Mouse (Mus musculus): ENCODE measurements around the gene Tbc1d17. TPM values are rescaled to one million over a fixed set of nuclear protein-coding genes. Genes with fewer than 3 reads are reported as not detected.
A peak's percentile ranks its signal among the peaks of the same experiment; 100 is the strongest.

Gene Tbc1d17
- polyA plus RNA-seq, 1 experiment from 2014 or later = 28.3 TPM

DNA sequence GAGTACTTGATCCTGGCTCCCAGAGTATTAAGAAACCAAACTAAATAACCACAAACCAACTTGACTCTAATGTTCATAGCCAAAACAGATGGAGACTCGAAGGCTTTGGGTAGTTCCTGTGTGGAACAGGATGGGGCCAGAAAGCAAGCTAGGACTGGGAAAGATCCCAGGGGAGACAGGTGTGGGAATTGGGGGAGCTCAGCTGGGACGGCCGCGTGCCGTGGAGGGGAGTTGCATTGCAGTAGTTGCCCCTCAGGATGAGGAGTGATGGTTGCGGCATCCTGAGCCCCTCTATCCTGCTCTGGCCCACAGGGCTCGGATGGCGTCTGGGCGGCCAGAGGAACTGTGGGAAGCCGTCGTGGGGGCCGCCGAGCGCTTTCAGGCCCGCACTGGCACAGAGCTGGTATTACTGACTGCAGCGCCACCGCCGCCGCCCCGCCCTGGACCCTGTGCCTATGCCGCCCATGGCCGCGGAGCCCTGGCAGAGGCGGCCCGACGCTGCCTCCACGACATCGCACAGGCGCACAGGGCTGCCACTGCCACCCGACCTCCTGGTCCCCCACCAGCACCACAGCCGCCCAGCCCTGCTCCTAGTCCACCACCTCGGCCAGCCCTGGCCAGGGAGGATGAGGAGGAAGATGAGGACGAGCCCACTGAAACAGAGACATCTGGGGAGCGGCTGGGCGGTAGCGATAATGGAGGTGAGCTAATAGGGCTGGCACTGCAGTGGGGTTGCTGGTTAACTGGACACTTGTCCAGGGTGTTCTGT, 3.6 kb upstream of the Tbc1d17 start:
- Histone ChIP-seq H3K4me3 (ENCODE audit: inconsistent target) (no peak overlapping the region), H3K79me2 (ENCODE audit: inconsistent target) (peaks cover 55% of the 10 kb centered on the region), H3K27ac (no peak overlapping the region), H3K36me3 (ENCODE audit: inconsistent target) (no peaks in the 10 kb centered on the region)
- WGBS (ENCODE audit: missing documents) = 93% methylated on average over 23 of the region's 36 CpGs

- Histone ChIP-seq H3K27ac (no peak overlapping the region), H3K36me3 (ENCODE audit: inconsistent target) (peaks cover under 1% of the 10 kb centered on the region; the same call in 1 of the 2 replicates), H3K79me2 (ENCODE audit: inconsistent target) (peaks cover 60% of the 10 kb centered on the region), H3K4me3 (ENCODE audit: inconsistent target) (no peak overlapping the region)
- 88% methylated on average over 11 of the region's 12 CpGs for WGBS (ENCODE audit: missing documents)
These were observed 2.9 kb upstream of the Tbc1d17 start for GRCm38 (mm10) chr7:44851625-44852234.

GRCm38 (mm10) chr7:44850789-44851624, 2.1 kb upstream of the Tbc1d17 start:
- peak overlapping the region; percentile 81 for H3K4me3 ChIP-seq (ENCODE audit: inconsistent target)
- H3K36me3 ChIP-seq (ENCODE audit: inconsistent target) = peaks cover 8% of the 10 kb centered on the region; the same call in 1 of the 2 replicates
- H3K79me2 ChIP-seq (ENCODE audit: inconsistent target) = peaks cover 67% of the 10 kb centered on the region
- peak overlapping the region; percentile 99 for H3K27ac ChIP-seq
- 62% methylated on average over 8 of the region's 8 CpGs for WGBS (ENCODE audit: missing documents)

DNA sequence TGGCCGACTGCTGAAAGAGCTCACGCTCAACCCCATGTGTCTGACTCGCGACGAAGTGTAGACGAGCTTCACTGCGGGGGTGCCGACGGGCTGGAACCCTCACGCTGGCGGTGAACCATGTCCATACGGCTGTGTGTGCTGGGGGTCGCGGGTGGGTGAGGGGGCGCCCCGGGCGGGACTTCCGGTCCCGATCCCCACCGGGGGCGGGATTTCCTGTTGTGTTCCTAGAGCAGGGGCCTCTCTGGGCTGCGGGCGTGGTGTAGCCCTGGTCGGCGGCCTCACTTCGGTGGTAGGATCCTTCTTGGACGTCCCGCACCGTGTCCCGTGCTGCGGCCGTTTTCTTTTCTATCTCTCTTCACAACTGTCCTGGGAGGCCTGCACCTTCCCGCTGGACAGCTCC, 1.3 kb upstream of the Tbc1d17 start:
- WGBS (ENCODE audit: missing documents) = under 1% methylated on average over 22 of the region's 33 CpGs
- H3K4me3 ChIP-seq (ENCODE audit: inconsistent target) = peak overlapping the region; percentile 81
- peaks cover 17% of the 10 kb centered on the region for H3K36me3 ChIP-seq (ENCODE audit: inconsistent target)
- peak overlapping the region; percentile 99 for H3K27ac ChIP-seq
- peaks cover 66% of the 10 kb centered on the region for H3K79me2 ChIP-seq (ENCODE audit: inconsistent target)

- H3K36me3 ChIP-seq (ENCODE audit: inconsistent target) = peaks cover 23% of the 10 kb centered on the region
- WGBS (ENCODE audit: missing documents) = under 1% methylated on average over 41 of the region's 41 CpGs
- peak overlapping the region; percentile 81 for H3K4me3 ChIP-seq (ENCODE audit: inconsistent target)
- peak overlapping the region; percentile 99 for H3K27ac ChIP-seq
- peaks cover 66% of the 10 kb centered on the region for H3K79me2 ChIP-seq (ENCODE audit: inconsistent target)
These were observed 685 bp upstream of the Tbc1d17 start for GRCm38 (mm10) chr7:44849416-44850111.

DNA sequence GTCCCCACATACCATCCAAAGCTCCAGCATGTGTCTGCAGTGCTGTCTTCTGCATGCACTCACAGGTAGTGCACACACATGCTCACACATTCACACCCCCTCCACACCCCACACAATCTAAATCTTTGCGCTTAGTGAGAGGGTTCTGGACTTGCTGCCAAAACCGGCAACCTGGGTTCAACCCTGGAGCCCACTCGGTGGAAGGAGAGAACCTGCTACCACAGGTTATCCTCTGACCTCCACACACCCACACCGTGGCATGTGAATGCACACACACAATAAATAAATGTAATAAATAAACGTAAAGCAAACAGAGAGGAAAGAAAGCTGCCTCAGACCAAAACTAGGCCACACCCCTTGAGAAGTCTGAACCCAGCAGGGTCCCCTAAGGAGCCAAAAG, 1.1 kb downstream of the Tbc1d17 start:
- WGBS (ENCODE audit: missing documents) = 72% methylated on average over 5 of the region's 5 CpGs
- peak overlapping the region; percentile 99; the same call in 1 of the 2 replicates for H3K27ac ChIP-seq
- peaks cover 52% of the 10 kb centered on the region for H3K79me2 ChIP-seq (ENCODE audit: inconsistent target)
- H3K4me3 ChIP-seq (ENCODE audit: inconsistent target) = peak overlapping the region; percentile 81
- peaks cover 40% of the 10 kb centered on the region for H3K36me3 ChIP-seq (ENCODE audit: inconsistent target)

- Histone ChIP-seq H3K36me3 (ENCODE audit: inconsistent target) (peaks cover 50% of the 10 kb centered on the region), H3K27ac (no peak overlapping the region), H3K79me2 (ENCODE audit: inconsistent target) (peaks cover 43% of the 10 kb centered on the region), H3K4me3 (ENCODE audit: inconsistent target) (no peak overlapping the region)
- WGBS (ENCODE audit: missing documents) = 93% methylated on average over 3 of the region's 7 CpGs
These were observed 2.1 kb downstream of the Tbc1d17 start for GRCm38 (mm10) chr7:44846804-44847203.

DNA sequence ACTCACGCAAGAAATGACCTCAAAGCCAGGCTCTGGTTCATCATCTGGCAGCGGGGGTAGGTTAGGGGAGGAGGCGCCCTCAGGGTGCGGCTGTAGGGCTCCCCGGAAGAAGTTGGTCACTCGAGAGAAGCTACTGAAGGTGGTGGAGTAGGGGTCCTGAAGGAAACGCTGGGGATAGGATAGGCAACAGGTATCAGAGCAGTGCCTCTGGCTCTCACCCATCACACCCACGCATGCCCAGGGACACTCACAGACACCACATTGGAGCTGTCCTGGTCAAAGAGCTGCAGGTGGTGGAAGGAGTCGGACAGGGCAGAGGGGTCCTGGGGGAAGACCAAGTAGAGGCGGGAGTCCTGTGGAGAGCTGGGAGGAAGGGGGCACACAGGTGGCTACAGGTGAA, 3.9 kb downstream of the Tbc1d17 start:
- peaks cover 56% of the 10 kb centered on the region for H3K36me3 ChIP-seq (ENCODE audit: inconsistent target)
- H3K27ac ChIP-seq = no peak overlapping the region
- WGBS (ENCODE audit: missing documents) = 95% methylated on average over 10 of the region's 10 CpGs
- H3K4me3 ChIP-seq (ENCODE audit: inconsistent target) = no peak overlapping the region
- peaks cover 27% of the 10 kb centered on the region for H3K79me2 ChIP-seq (ENCODE audit: inconsistent target)

DNA sequence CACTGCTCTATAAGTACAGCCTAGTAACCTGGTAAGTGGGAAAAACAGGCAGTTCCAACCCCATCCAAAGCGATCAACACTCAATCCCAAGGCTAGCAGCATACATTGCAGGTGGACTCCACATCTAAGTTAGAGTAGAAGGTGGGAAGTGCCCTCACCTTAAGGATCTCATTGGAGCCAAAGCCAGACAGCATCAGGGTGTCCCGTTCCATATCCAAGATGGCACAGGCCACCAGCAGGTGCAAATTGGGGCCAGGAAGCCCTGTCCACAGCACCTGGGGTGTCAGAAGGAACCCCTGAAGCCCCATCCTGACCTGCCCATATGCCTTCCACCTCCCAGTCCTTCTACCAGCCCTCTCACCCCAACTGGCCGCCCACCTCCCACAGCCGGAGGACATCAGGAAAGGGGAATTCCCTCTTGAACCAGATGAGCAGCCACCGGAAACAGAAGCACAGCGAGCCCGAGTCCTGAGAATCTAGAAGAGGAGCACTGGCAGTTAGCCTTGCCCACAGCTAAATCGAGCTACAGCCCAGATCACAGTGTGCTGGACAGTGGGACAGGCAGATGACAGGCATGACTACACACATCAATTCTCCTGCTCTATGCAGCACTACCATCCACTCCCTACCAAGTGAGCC, 6.9 kb downstream of the Tbc1d17 start:
- 98% methylated on average over 8 of the region's 8 CpGs for WGBS (ENCODE audit: missing documents)
- H3K4me3 ChIP-seq (ENCODE audit: inconsistent target) = no peak overlapping the region
- H3K36me3 ChIP-seq (ENCODE audit: inconsistent target) = peaks cover 56% of the 10 kb centered on the region

DNA sequence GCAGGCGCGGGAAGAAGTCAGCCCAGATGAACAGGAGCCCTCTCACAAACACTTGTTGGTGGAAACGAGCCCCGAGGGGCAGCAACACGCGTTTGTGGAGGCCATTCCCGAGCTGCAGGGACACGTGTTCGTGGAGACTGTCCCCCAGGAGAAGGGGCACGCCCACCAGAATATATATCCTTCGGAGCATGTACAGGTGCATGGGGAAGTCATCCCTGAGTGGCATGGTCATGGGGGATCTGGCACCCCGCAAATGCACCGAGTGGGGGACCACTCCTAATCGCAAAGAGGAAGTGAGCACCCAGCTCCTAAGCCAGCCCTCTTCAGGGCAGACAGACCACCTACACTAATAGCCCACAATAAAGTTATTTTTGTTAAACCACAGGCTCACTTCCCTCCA, 8.5 kb downstream of the Tbc1d17 start:
- WGBS (ENCODE audit: missing documents) = 23% methylated on average over 14 of the region's 14 CpGs
- no peaks in the 10 kb centered on the region for H3K79me2 ChIP-seq (ENCODE audit: inconsistent target)
- H3K27ac ChIP-seq = no peak overlapping the region
- no peak overlapping the region for H3K4me3 ChIP-seq (ENCODE audit: inconsistent target)
- peaks cover 42% of the 10 kb centered on the region for H3K36me3 ChIP-seq (ENCODE audit: inconsistent target)

More for the DNA sequence above, 6.9 kb downstream of the Tbc1d17 start:
- Histone ChIP-seq H3K27ac (no peak overlapping the region), H3K79me2 (ENCODE audit: inconsistent target) (peaks cover 13% of the 10 kb centered on the region; the same call in 1 of the 2 replicates)

DNA sequence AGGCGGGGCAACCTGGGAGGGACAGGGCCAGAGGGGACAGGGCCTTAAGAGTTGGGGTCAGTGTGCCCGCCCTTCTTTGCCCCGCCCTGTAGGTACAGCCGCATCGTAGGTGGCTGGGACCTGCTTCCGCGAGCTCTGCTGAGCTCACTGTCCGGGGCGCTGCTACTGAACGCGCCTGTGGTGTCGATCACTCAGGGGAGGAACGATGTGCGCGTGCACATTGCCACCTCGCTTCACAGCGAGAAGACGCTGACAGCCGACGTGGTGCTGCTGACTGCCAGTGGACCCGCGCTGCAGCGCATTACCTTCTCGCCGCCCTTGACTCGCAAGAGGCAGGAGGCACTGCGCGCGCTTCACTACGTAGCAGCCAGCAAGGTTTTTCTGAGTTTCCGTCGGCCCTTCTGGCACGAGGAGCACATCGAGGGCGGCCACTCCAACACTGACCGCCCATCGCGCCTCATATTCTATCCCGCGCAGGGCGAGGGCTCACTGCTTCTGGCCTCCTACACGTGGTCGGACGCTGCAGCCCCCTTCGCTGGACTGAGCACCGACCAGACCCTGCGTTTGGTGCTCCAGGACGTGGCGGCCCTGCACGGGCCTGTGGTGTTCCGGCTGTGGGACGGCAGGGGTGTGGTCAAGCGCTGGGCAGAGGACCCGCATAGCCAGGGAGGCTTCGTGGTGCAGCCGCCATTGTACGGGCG, 9.2 kb downstream of the Tbc1d17 start:
- Histone ChIP-seq H3K27ac (no peak overlapping the region), H3K4me3 (ENCODE audit: inconsistent target) (no peak overlapping the region)
- 15% methylated on average over 55 of the region's 58 CpGs for WGBS (ENCODE audit: missing documents)

DNA sequence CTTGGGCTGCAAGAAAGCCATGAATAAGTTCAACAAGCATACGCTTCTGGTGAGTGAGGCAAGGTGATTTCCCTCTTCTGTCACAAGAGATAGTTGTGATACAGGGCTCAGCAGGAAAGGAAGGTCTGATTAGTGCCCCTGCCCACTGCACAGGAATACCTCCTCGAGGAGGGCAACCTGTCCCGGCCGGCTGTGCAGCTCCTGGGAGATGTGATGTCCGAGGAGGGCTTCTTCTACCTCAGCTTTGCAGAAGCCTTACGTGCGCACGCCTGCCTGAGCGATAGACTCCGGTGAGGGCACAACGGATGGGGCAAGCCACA, 9.7 kb downstream of the Tbc1d17 start:
- Histone ChIP-seq H3K79me2 (ENCODE audit: inconsistent target) (no peaks in the 10 kb centered on the region; the same call in 1 of the 2 replicates), H3K4me3 (ENCODE audit: inconsistent target) (no peak overlapping the region), H3K27ac (no peak overlapping the region), H3K36me3 (ENCODE audit: inconsistent target) (peaks cover 29% of the 10 kb centered on the region)
- 45% methylated on average over 11 of the region's 11 CpGs for WGBS (ENCODE audit: missing documents)

More for the DNA sequence above, 9.2 kb downstream of the Tbc1d17 start:
- peaks cover 34% of the 10 kb centered on the region for H3K36me3 ChIP-seq (ENCODE audit: inconsistent target)
- no peaks in the 10 kb centered on the region for H3K79me2 ChIP-seq (ENCODE audit: inconsistent target)

DNA sequence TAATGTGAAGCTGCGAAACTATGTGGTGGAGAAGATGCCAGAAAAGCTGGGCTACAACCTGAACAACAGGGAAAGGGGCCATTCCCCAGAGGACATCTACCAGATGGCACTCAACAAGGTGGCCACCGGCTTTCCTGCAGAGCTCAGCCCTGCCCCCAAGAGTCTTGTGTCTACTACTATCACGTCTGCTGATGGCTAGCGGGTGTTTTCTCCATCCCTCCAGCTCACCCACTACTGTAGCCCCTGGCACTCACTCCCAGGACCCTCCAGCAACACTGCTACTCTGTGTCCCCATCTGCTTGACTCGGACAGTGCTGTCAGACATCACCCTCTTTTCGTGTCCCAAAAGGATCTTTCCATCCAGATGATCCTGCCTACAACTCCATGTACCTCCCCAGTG, 10.8 kb downstream of the Tbc1d17 start:
- Histone ChIP-seq H3K4me3 (ENCODE audit: inconsistent target) (no peak overlapping the region), H3K36me3 (ENCODE audit: inconsistent target) (peaks cover 19% of the 10 kb centered on the region), H3K79me2 (ENCODE audit: inconsistent target) (no peaks in the 10 kb centered on the region; the same call in 1 of the 2 replicates), H3K27ac (no peak overlapping the region)
- 99% methylated on average over 6 of the region's 6 CpGs for WGBS (ENCODE audit: missing documents)
